In the genomic region with DNA sequence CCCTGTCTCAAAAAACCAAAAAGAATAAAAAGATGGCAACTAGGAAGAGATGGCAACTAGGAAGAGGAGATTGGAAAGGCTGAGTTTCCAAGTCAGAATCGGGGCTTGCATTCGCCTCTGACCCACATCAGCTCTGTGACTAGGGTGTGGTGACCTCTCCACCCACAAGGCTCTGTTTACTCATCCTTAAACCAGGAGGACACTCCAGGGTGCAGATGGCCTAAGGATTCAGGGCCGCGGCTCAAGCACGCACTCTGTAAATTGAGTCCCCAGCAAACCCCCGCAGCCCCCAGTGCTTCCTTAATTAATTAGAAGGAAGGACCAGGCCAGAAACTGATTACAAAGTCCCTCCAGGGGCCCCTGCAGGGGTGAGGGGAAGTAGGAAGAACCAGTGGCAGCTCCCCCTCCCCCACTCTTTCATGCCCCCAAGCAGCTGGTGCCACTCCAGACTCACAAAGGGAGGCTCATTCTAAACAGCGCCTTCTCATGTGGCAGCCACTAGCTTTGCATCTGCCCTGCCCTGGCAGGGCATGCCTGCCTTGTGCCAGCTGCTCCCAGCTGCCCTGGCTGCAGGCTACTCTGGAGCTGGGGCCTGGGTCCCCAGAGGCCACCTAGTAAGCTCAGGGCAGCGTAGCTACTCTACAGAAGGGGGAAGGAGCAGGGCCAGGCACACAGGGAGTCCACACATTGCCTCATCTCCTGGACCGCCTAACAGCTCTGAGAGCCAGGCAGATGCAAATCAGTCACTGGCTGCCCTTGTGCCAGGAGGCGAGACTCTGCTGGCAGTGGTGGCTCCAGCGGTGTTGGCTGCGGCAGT, we compare ENCODE assay signal across 8 mouse cellular contexts. TPM values are rescaled to one million over a fixed set of nuclear protein-coding genes. Genes with fewer than 3 reads are reported as not detected.
DNase-seq lines count a peak whose midpoint lies in the region; ATAC-seq lines count a peak whose summit lies in the region.

No protein-coding gene starts in this region.

- H3K4me2 ChIP-seq in forebrain, embryonic 14.5 days (ENCODE audit: low read length) = peak overlapping the region; percentile 40
- H3K4me2 ChIP-seq in hindbrain, embryonic 12.5 days (replicated peaks) = peak overlapping the region; percentile 25
- 0 out of 2 replicates have a peak overlapping the region, but pooled peaks have one; percentile 10 for H3K4me2 ChIP-seq in liver, embryonic 12.5 days
- peak overlapping the region; percentile 43 for H3K4me2 ChIP-seq in neural tube, embryonic 12.5 days (replicated peaks)

- no peaks in the 10 kb centered on the region for H3K36me3 ChIP-seq in forebrain, embryonic 14.5 days (ENCODE audit: control insufficient read depth, insufficient read depth, low read length)
- no peaks in the 10 kb centered on the region for H3K36me3 ChIP-seq in hindbrain, embryonic 12.5 days
- H3K36me3 ChIP-seq in liver, embryonic 12.5 days = no peaks in the 10 kb centered on the region
- peaks cover 7% of the 10 kb centered on the region; the same call in 1 of the 2 replicates for H3K36me3 ChIP-seq in neural tube, embryonic 12.5 days

- peak; percentile 32 for ATAC-seq in frontal cortex, adult (ENCODE audit: low TSS enrichment)
- ATAC-seq in forebrain, embryonic 14.5 days = peak; percentile 82
- ATAC-seq in hindbrain, embryonic 12.5 days (ENCODE audit: low FRiP score) = peak; percentile 82
- no peak for ATAC-seq in liver, embryonic 12.5 days
- peak; percentile 80 for ATAC-seq in neural tube, embryonic 12.5 days (ENCODE audit: low FRiP score, low read depth)

- no peak for DNase-seq in frontal cortex, postnatal 25 days (ENCODE audit: low spot score in 2 of 2)
- DNase-seq in adipocyte (ENCODE audit: low spot score) = peak; percentile 96
- peak; percentile 95 for DNase-seq in forebrain, embryonic 14.5 days (ENCODE audit: low spot score)
- DNase-seq in testis, postnatal 10 days (ENCODE audit: low spot score) = no peak

- H3K27me3 ChIP-seq in forebrain, embryonic 14.5 days (replicated peaks; ENCODE audit: control insufficient read depth, insufficient read depth, low read length) = no peaks in the 10 kb centered on the region
- H3K27me3 ChIP-seq in hindbrain, embryonic 12.5 days = no peaks in the 10 kb centered on the region
- H3K27me3 ChIP-seq in liver, embryonic 12.5 days (replicated peaks) = peaks cover 27% of the 10 kb centered on the region
- no peaks in the 10 kb centered on the region for H3K27me3 ChIP-seq in neural tube, embryonic 12.5 days (replicated peaks)

- WGBS in forebrain, embryonic 14.5 days = 7% methylated on average over 12 of the region's 12 CpGs
- 10% methylated on average over 12 of the region's 12 CpGs for WGBS in hindbrain, embryonic 12.5 days
- 24% methylated on average over 12 of the region's 12 CpGs for WGBS in liver, embryonic 12.5 days (ENCODE audit: insufficient replicate concordance)
- WGBS in neural tube, embryonic 12.5 days = 15% methylated on average over 12 of the region's 12 CpGs

- H3K4me1 ChIP-seq in forebrain, embryonic 14.5 days (ENCODE audit: control insufficient read depth, insufficient read depth, low read length) = peaks cover 78% of the 10 kb centered on the region
- H3K4me1 ChIP-seq in hindbrain, embryonic 12.5 days = peaks cover 89% of the 10 kb centered on the region
- peaks cover 23% of the 10 kb centered on the region for H3K4me1 ChIP-seq in liver, embryonic 12.5 days
- H3K4me1 ChIP-seq in neural tube, embryonic 12.5 days = peaks cover 84% of the 10 kb centered on the region

- H3K9ac ChIP-seq in forebrain, embryonic 14.5 days (ENCODE audit: low read length) = peak overlapping the region; percentile 59
- H3K9ac ChIP-seq in hindbrain, embryonic 12.5 days = peak overlapping the region; percentile 39; the same call in 1 of the 2 replicates
- no peak overlapping the region for H3K9ac ChIP-seq in liver, embryonic 12.5 days
- H3K9ac ChIP-seq in neural tube, embryonic 12.5 days = peak overlapping the region; percentile 30; the same call in 1 of the 2 replicates

- H3K4me3 ChIP-seq in forebrain, embryonic 14.5 days (ENCODE audit: low read depth, low read length) = no peak overlapping the region
- H3K4me3 ChIP-seq in hindbrain, embryonic 12.5 days = no peak overlapping the region
- H3K4me3 ChIP-seq in liver, embryonic 12.5 days = no peak overlapping the region
- no peak overlapping the region for H3K4me3 ChIP-seq in neural tube, embryonic 12.5 days

- H3K27ac ChIP-seq in forebrain, embryonic 14.5 days (ENCODE audit: low read depth, low read length) = peak overlapping the region; percentile 99
- peak overlapping the region; percentile 95 for H3K27ac ChIP-seq in hindbrain, embryonic 12.5 days
- peak overlapping the region; percentile 53; the same call in 1 of the 2 replicates for H3K27ac ChIP-seq in liver, embryonic 12.5 days
- peak overlapping the region; percentile 89 for H3K27ac ChIP-seq in neural tube, embryonic 12.5 days

- no peaks in the 10 kb centered on the region for H3K9me3 ChIP-seq in forebrain, embryonic 14.5 days (replicated peaks; ENCODE audit: control insufficient read depth, low read length)
- no peaks in the 10 kb centered on the region for H3K9me3 ChIP-seq in hindbrain, embryonic 12.5 days (replicated peaks)
- H3K9me3 ChIP-seq in liver, embryonic 12.5 days (replicated peaks) = no peaks in the 10 kb centered on the region
- no peaks in the 10 kb centered on the region for H3K9me3 ChIP-seq in neural tube, embryonic 12.5 days

RNA-seq across cellular contexts. Expression of a gene that starts 5.2 kb away (rescaled TPM):
- polyA plus RNA-seq in forebrain, embryonic 14.5 days (2014; fragmentation: Nextera tagmentation; extraction: Ambion mirVana) = 29.0 and 33.2 TPM in 2 replicates
- 34.2 and 36.9 TPM in 2 replicates for polyA plus RNA-seq in hindbrain, embryonic 12.5 days (2016; fragmentation: Nextera tagmentation; extraction: Ambion mirVana)
- 2.7 and 3.2 TPM in 2 replicates for polyA plus RNA-seq in liver, embryonic 12.5 days (2016; fragmentation: Nextera tagmentation; extraction: Ambion mirVana)
- 41.6 and 45.1 TPM in 2 replicates for polyA plus RNA-seq in neural tube, embryonic 12.5 days (2016; fragmentation: Nextera tagmentation; extraction: Ambion mirVana)

Comparison
In these comparisons a context has a peak if more than half of its experiments do, and no peak if none do; other contexts are left out.
1. DNase-seq: peak in adipocyte (single experiment) and forebrain, embryonic 14.5 days (single experiment); none in frontal cortex, postnatal 25 days (0 of 2) and testis, postnatal 10 days (single experiment).
2. Peak in every context shown above with its lines, with median percentiles within 50 percentile points of each other: H3K27ac ChIP-seq and H3K4me2 ChIP-seq.